Mouse (Mus musculus) CD4-positive, CD25-positive, alpha-beta regulatory T cell, adult 4 months (primary cell): ENCODE measurements around the gene Lrrfip1. TPM values are rescaled to one million over a fixed set of nuclear protein-coding genes. Genes with fewer than 3 reads are reported as not detected.

Source experiments
- ATAC-seq: one replicate; pipeline ENCODE4 v1.8.0; 2017
- polyA plus RNA-seq, 2 experiments: library from polyadenylated mRNA; unstranded; fragments of 100-300 nt; shearing (Covaris generic); gene quantifications; one replicate each; pipeline ENCODE4 v1.2.1; 2017

Lrrfip1 gene
- polyA plus RNA-seq, 2 experiments from 2014 or later = 175 to 217 TPM

- ATAC-seq = no peak
Observed at GRCm38 (mm10) chr1:91024464-91024863, 25.9 kb downstream of the Lrrfip1 start.

GRCm38 (mm10) chr1:91026945-91027344 is 28.4 kb downstream of the Lrrfip1 start:
- no peak for ATAC-seq

GRCm38 (mm10) chr1:91030383-91030782 is 31.8 kb downstream of the Lrrfip1 start:
- no peak for ATAC-seq

GRCm38 (mm10) chr1:91031547-91031946 is 33.0 kb downstream of the Lrrfip1 start:
- ATAC-seq = no peak

GRCm38 (mm10) chr1:91032393-91032971 is 33.9 kb downstream of the Lrrfip1 start:
- ATAC-seq = no peak

- no peak for ATAC-seq
Observed at GRCm38 (mm10) chr1:91034547-91034946, 36.0 kb downstream of the Lrrfip1 start.

- no peak for ATAC-seq
Observed at GRCm38 (mm10) chr1:91035266-91035665, 36.7 kb downstream of the Lrrfip1 start.

GRCm38 (mm10) chr1:91037213-91037612 is 38.7 kb downstream of the Lrrfip1 start:
- no peak for ATAC-seq

- ATAC-seq = peak; percentile 98
Observed at GRCm38 (mm10) chr1:91038010-91038409, 39.5 kb downstream of the Lrrfip1 start.

- ATAC-seq = no peak
Observed at GRCm38 (mm10) chr1:91038531-91038930, 40.0 kb downstream of the Lrrfip1 start.

- ATAC-seq = no peak
Observed at GRCm38 (mm10) chr1:91041605-91042004, 43.1 kb downstream of the Lrrfip1 start.

GRCm38 (mm10) chr1:91043191-91043590 is 44.7 kb downstream of the Lrrfip1 start:
- no peak for ATAC-seq

- ATAC-seq = no peak
Observed at GRCm38 (mm10) chr1:91044176-91044575, 45.6 kb downstream of the Lrrfip1 start.

- ATAC-seq = no peak
Observed at GRCm38 (mm10) chr1:91044648-91045047, 46.1 kb downstream of the Lrrfip1 start.

- ATAC-seq = no peak
Observed at GRCm38 (mm10) chr1:91046237-91046636, 47.7 kb downstream of the Lrrfip1 start.

GRCm38 (mm10) chr1:91049296-91049695 is 50.8 kb downstream of the Lrrfip1 start:
- ATAC-seq = no peak

- no peak for ATAC-seq
Observed at GRCm38 (mm10) chr1:91051461-91052094, 53.0 kb downstream of the Lrrfip1 start.

GRCm38 (mm10) chr1:91052747-91053181 is 54.2 kb downstream of the Lrrfip1 start:
- ATAC-seq = peak; percentile 65

- ATAC-seq = peak; percentile 11
Observed at GRCm38 (mm10) chr1:91053218-91054073, 54.9 kb downstream of the Lrrfip1 start.

GRCm38 (mm10) chr1:91054074-91054471 is 55.5 kb downstream of the Lrrfip1 start:
- ATAC-seq = no peak

GRCm38 (mm10) chr1:91054815-91055214 is 56.3 kb downstream of the Lrrfip1 start:
- ATAC-seq = no peak

GRCm38 (mm10) chr1:91055744-91056143 is 57.2 kb downstream of the Lrrfip1 start:
- no peak for ATAC-seq

GRCm38 (mm10) chr1:91056416-91056815 is 57.9 kb downstream of the Lrrfip1 start:
- ATAC-seq = peak; percentile 21
